Mouse (Mus musculus) lung, postnatal 0 days (tissue): ENCODE measurements around the gene Slc12a8. TPM values are rescaled to one million over a fixed set of nuclear protein-coding genes. Genes with fewer than 3 reads are reported as not detected.

Source experiments
- ATAC-seq: fragments of 200-750 bp; cut with Nextera tagmentation; 2 replicates; pipeline ENCODE4 v1.8.0; 2017; ENCODE audit warnings: moderate library complexity
- DNase-seq: peaks from one replicate; pipeline ENCODE4 v3.0.0-alpha.2; 2016; ENCODE audit warnings: low spot score
- H3K27ac ChIP-seq: fragments of 300-500 bp; sonication (generic); 2 replicates; pipeline ENCODE4 v1.5.1; 2014; ENCODE audit warnings: antibody characterized with exemption, mild to moderate bottlenecking, low read length, mixed read lengths
- H3K27me3 ChIP-seq: fragments of 300-500 bp; sonication (generic); replicated peaks from 2 replicates; pipeline ENCODE4 v1.6.1; 2014; ENCODE audit warnings: low read length, mixed read lengths; ENCODE audit not compliant: insufficient read depth
- H3K36me3 ChIP-seq: fragments of 300-500 bp; sonication (generic); 2 replicates; pipeline ENCODE4 v1.6.1; 2014; ENCODE audit warnings: low read length, mixed read lengths; ENCODE audit not compliant: insufficient read depth
- H3K4me1 ChIP-seq: fragments of 300-500 bp; sonication (generic); 2 replicates; pipeline ENCODE4 v1.6.1; 2014; ENCODE audit warnings: antibody characterized with exemption, low read depth, low read length, mixed read lengths; ENCODE audit not compliant: insufficient read depth
- H3K4me2 ChIP-seq: fragments of 300-500 bp; sonication (generic); replicated peaks from 2 replicates; pipeline ENCODE4 v1.6.1; 2014; ENCODE audit warnings: low read depth, mild to moderate bottlenecking, low read length, moderate library complexity, mixed read lengths
- H3K4me3 ChIP-seq: fragments of 300-500 bp; sonication (generic); 2 replicates; pipeline ENCODE4 v1.5.1; 2014; ENCODE audit warnings: low read depth, low read length
- H3K9ac ChIP-seq: fragments of 300-500 bp; sonication (generic); replicated peaks from 2 replicates; pipeline ENCODE4 v1.6.1; 2014; ENCODE audit warnings: low read depth, mild to moderate bottlenecking
- H3K9me3 ChIP-seq: fragments of 300-500 bp; sonication (generic); 2 replicates; pipeline ENCODE4 v1.6.1; 2016; ENCODE audit warnings: low read length, mixed read lengths
- CTCF ChIP-seq: IDR thresholded peaks from 2 replicates; pipeline ENCODE4 v1.5.1; 2016; ENCODE audit warnings: antibody characterized with exemption, mild to moderate bottlenecking
- EP300 ChIP-seq: IDR thresholded peaks from 2 replicates; pipeline ENCODE4 v1.6.1; 2016; ENCODE audit warnings: antibody characterized with exemption, mild to moderate bottlenecking, control low read depth
- WGBS: fragments of 180-500 bp; shearing (Covaris S2); extraction: QIAGEN DNeasy Blood & Tissue Kit; methylation state at CpG from one replicate; pipeline ENCODE4 v1.1.7; 2014; 5-methylcytosine and 5-hydroxymethylcytosine counted together
- polyA plus RNA-seq: library from polyadenylated mRNA; unstranded; fragments of >200 nt; fragmentation: Nextera tagmentation; extraction: Ambion mirVana; gene quantifications from 2 replicates; pipeline ENCODE4 v1.2.1, GENCODE M21; 2015

The Slc12a8 gene
- polyA plus RNA-seq, 1 experiment from 2014 or later: 0.79 TPM

DNA sequence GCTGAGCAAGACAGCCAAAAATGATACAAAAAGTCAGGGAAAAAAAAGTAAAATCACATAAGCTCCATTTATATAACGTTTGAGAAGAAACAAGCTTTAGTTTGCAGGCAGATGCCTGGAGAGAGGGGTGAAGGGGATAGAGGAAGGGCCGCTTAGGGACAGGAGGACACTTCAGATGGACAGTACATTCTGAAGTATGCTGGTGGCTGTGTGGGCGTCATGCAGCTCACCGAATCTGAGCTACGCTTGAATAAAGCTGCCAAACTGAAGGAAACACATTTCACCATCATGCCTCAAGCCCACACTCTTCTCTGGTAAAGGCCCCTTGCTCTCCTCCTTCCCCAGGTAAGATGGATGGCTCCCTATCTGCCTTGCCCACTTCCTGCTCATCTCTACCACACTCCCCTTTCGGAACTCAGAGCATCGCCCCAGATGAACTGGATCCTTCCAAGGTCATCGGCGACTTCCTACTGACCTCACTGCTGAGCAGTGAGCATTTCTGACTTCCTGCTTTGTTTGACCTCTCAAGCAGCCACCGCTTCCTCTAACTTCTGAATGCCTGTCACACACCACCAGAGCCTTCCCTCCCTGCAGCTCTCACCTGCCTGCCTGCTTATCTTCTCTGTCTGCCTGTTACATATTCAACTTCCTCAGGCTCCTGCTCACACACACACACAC is 74.4 kb downstream of the Slc12a8 start:
- Histone ChIP-seq H3K27me3 (no peaks in the 10 kb centered on the region), H3K36me3 (no peaks in the 10 kb centered on the region), H3K27ac (no peak overlapping the region), H3K4me1 (peaks cover 6% of the 10 kb centered on the region; the same call in 1 of the 2 replicates), H3K9me3 (no peaks in the 10 kb centered on the region), H3K4me3 (no peak overlapping the region), H3K4me2 (no peak overlapping the region), H3K9ac (no peak overlapping the region)
- 63% methylated on average over 10 of the region's 10 CpGs for WGBS
- TF ChIP-seq EP300 (no peak), CTCF (no peak)
- ATAC-seq: no peak
- DNase-seq: no peak

DNA sequence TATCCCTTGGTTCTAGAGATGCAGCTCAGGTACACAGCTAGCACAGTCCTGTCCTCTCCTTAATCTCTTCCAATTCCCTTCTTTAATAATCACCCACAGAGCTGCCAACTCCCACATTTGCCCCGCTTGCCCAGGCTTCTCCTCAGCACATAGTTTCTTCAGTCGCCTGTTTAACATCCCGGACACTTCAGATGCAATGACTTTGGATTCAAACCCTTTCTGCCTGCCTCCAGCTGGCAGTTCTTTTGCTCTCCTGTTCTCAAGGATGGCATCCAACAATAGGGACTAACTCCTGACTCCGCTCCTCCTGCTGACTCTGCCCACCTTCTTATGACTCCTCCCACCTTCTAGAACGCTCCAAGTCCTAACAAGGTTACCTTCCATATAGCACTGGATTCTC is 75.2 kb downstream of the Slc12a8 start:
- TF ChIP-seq CTCF: no peak
- TF ChIP-seq EP300: no peak
- Histone ChIP-seq H3K27me3 (no peaks in the 10 kb centered on the region), H3K9ac (no peak overlapping the region), H3K36me3 (no peaks in the 10 kb centered on the region), H3K27ac (no peak overlapping the region), H3K4me3 (no peak overlapping the region), H3K9me3 (no peaks in the 10 kb centered on the region), H3K4me1 (peaks cover 6% of the 10 kb centered on the region; the same call in 1 of the 2 replicates), H3K4me2 (no peak overlapping the region)
- ATAC-seq (no peak), DNase-seq (no peak)
- 85% methylated on average over 5 of the region's 5 CpGs for WGBS

DNA sequence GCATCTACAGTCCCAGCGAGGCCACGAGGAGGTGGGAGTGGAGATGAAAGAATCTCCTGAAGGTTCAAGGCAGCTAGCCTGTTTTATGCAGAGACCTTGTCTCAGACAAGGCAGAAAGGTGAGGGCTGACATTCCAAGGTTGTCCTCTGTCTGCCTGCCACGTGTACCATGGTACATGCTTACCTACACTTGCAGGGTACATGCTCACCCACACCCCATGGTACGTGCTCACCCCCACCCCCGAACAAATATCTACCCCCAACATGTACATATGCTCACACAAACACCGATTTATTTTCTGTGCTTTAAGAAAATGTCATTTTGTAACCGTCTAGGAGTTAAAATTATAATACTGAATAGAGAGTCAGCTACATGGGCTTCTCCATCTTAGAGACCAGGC is 76.3 kb downstream of the Slc12a8 start:
- Histone ChIP-seq H3K9me3 (no peaks in the 10 kb centered on the region), H3K4me2 (no peak overlapping the region), H3K4me1 (peaks cover 6% of the 10 kb centered on the region; the same call in 1 of the 2 replicates), H3K27me3 (no peaks in the 10 kb centered on the region), H3K4me3 (no peak overlapping the region), H3K27ac (no peak overlapping the region), H3K9ac (no peak overlapping the region), H3K36me3 (no peaks in the 10 kb centered on the region)
- 80% methylated on average over 7 of the region's 7 CpGs for WGBS
- DNase-seq: no peak
- TF ChIP-seq EP300 (no peak), CTCF (no peak)
- ATAC-seq: no peak

DNA sequence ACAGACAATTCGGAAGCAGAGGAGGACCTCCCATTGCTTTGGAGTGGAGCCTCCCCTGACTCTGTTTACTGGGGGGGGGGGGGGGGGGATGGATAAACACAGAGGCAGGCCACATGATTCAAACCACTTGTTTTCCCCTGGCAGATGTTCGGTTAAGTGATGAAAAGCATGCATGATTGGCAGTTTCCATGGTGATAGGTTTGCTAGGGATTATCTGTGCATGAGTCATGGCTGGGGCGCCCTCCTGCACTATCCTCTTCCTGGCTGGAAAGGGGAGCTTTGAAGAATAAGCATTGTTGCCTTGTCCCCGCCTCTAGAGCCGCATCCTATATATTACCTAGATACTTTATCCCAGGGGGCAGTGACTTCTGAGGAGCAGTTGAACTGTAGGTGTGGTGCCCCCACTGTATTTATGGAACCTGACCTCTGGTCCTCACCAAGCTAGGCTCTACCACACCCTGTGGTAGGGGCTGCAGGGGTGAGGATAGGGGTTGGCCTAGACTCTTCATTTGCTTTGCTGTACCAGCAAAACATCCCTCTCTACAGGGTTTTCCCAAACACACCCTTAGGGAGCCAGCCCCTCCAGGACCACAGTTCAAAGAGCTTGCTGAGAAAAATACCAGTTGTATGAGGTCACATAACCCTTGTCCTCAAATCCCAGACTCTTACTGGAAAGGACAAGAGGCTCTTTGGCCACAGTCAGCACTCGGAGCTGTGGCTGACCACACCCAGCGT is 77.1 kb downstream of the Slc12a8 start:
- DNase-seq: peak; percentile 61
- 0 out of 2 replicates have a peak overlapping the region, but pooled peaks have one; percentile 26 for H3K27ac ChIP-seq
- ATAC-seq: peak; percentile 82
- H3K4me3 ChIP-seq: no peak overlapping the region
- peaks cover 6% of the 10 kb centered on the region; the same call in 1 of the 2 replicates for H3K4me1 ChIP-seq
- no peak for TF ChIP-seq EP300
- TF ChIP-seq CTCF: no peak
- no peak overlapping the region for H3K9ac ChIP-seq
- WGBS: 40% methylated on average over 7 of the region's 7 CpGs
- H3K27me3 ChIP-seq: no peaks in the 10 kb centered on the region
- H3K4me2 ChIP-seq: no peak overlapping the region
- H3K9me3 ChIP-seq: no peaks in the 10 kb centered on the region
- no peaks in the 10 kb centered on the region for H3K36me3 ChIP-seq

DNA sequence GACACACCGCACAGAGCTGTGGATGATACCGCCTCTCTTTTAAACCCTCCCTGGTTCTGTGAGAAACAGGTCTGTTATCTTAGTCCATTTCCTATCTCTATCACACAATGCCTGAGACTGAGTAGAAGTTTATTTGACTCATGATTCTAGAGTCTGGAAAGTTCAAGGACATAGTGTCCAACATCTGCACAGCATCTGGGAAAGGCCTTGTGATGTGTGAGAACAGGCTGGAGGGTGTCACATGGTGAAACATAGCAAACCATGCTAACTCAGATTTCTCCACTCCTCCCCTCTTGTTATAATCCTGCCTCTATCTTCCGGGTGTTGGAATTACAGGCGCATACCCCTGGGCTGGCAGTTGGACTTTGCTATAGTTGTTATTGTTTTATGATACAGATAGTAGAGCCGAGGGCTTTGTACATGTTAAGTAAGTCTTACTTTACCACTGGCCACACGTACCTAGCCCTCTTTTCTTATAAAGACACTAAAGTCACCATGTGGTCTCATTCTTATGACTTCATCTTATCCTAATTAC is 78.2 kb downstream of the Slc12a8 start:
- Histone ChIP-seq H3K9me3 (no peaks in the 10 kb centered on the region), H3K27me3 (no peaks in the 10 kb centered on the region), H3K4me1 (peaks cover 6% of the 10 kb centered on the region; the same call in 1 of the 2 replicates), H3K4me2 (no peak overlapping the region), H3K4me3 (no peak overlapping the region), H3K36me3 (no peaks in the 10 kb centered on the region), H3K9ac (no peak overlapping the region), H3K27ac (no peak overlapping the region)
- ATAC-seq: no peak
- WGBS: 95% methylated on average over 6 of the region's 6 CpGs
- DNase-seq: no peak
- TF ChIP-seq CTCF (no peak), EP300 (no peak)

DNA sequence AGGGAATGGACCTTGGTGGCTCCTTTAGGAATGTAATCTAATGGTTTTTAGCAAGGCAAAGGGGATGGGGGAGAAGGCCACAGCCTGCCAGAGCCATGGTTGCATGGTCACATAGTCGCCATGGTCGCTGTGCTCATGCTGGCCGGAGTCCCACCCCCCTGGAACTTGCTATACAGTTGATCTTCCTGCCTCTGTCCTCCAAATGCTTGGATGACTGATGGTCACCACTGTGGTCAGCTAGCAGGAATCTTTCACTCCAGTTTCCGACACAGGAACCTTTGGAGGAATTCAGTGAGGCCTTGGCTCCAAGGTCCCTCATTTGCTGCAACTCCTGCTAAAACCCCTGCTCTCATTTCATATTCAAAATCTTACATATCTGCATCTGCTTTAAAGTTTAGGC is 79.1 kb downstream of the Slc12a8 start:
- Histone ChIP-seq H3K4me3 (no peak overlapping the region), H3K4me1 (peaks cover 6% of the 10 kb centered on the region; the same call in 1 of the 2 replicates), H3K27ac (no peak overlapping the region), H3K4me2 (no peak overlapping the region), H3K9ac (no peak overlapping the region), H3K9me3 (no peaks in the 10 kb centered on the region), H3K27me3 (no peaks in the 10 kb centered on the region), H3K36me3 (no peaks in the 10 kb centered on the region)
- ATAC-seq (no peak), DNase-seq (no peak)
- WGBS: 75% methylated on average over 4 of the region's 4 CpGs
- TF ChIP-seq EP300: no peak
- no peak for TF ChIP-seq CTCF
